Mouse (Mus musculus) neural tube, embryonic 11.5 days (tissue): ENCODE data around the gene Usp17la. TPM values are rescaled to one million over a fixed set of nuclear protein-coding genes. Genes with fewer than 3 reads are reported as not detected.

Experiments
- ATAC-seq: fragments of 200-750 bp; cut with Nextera tagmentation; 2 replicates; pipeline ENCODE4 v1.8.0; 2017; ENCODE audit warnings: moderate number of reproducible peaks, mild to moderate bottlenecking, moderate TSS enrichment, moderate library complexity; ENCODE audit not compliant: insufficient read depth, low FRiP score, low TSS enrichment
- DNase-seq: peaks from one replicate; pipeline ENCODE4 v3.0.0-alpha.2; 2015; ENCODE audit warnings: low spot score
- H3K27ac ChIP-seq: fragments of 300-500 bp; sonication (generic); 2 replicates; pipeline ENCODE4 v1.5.1; 2014; ENCODE audit warnings: low read depth, mild to moderate bottlenecking, low read length
- H3K27me3 ChIP-seq: fragments of 300-500 bp; sonication (generic); 2 replicates; pipeline ENCODE4 v1.6.1; 2014; ENCODE audit warnings: mild to moderate bottlenecking, low read length, mixed read lengths; ENCODE audit not compliant: control insufficient read depth, insufficient read depth
- H3K36me3 ChIP-seq: fragments of 300-500 bp; sonication (generic); 2 replicates; pipeline ENCODE4 v1.6.1; 2014; ENCODE audit warnings: mild to moderate bottlenecking, low read length, moderate library complexity, mixed read lengths; ENCODE audit not compliant: control insufficient read depth, insufficient read depth
- H3K4me1 ChIP-seq: fragments of 300-500 bp; sonication (generic); 2 replicates; pipeline ENCODE4 v1.6.1; 2014; ENCODE audit warnings: low read length, mixed read lengths; ENCODE audit not compliant: control insufficient read depth, insufficient read depth
- H3K4me2 ChIP-seq: fragments of 300-500 bp; sonication (generic); 2 replicates; pipeline ENCODE4 v1.6.1; 2014; ENCODE audit warnings: low read depth, mild to moderate bottlenecking, moderate library complexity
- H3K4me3 ChIP-seq: fragments of 300-500 bp; sonication (generic); 2 replicates; pipeline ENCODE4 v1.5.1; 2014; ENCODE audit warnings: low read depth, low read length
- H3K9ac ChIP-seq: fragments of 300-500 bp; sonication (generic); 2 replicates; pipeline ENCODE4 v1.6.1; 2014; ENCODE audit warnings: mild to moderate bottlenecking, low read length
- H3K9me3 ChIP-seq: fragments of 300-500 bp; sonication (generic); 2 replicates; pipeline ENCODE4 v1.6.1; 2016; ENCODE audit warnings: low read length; ENCODE audit not compliant: control insufficient read depth
- WGBS: fragments of 180-500 bp; shearing (Covaris S2); extraction: QIAGEN DNeasy Blood & Tissue Kit; methylation state at CpG from one replicate; pipeline ENCODE4 v1.1.7; 2014; 5-methylcytosine and 5-hydroxymethylcytosine counted together
- polyA plus RNA-seq: library from polyadenylated mRNA; unstranded; fragments of >200 nt; fragmentation: Nextera tagmentation; extraction: Ambion mirVana; gene quantifications from 2 replicates; pipeline ENCODE4 v1.2.1, GENCODE M21; 2014

Gene Usp17la
- polyA plus RNA-seq, 1 experiment from 2014 or later, result not detected

- Histone ChIP-seq H3K4me2 (no peak within 1 kb of the TSS), H3K36me3 (no peaks in the 10 kb centered on the region), H3K9me3 (no peaks in the 10 kb centered on the region), H3K27ac (no peak within 1 kb of the TSS), H3K4me1 (no peaks in the 10 kb centered on the region), H3K27me3 (no peaks in the 10 kb centered on the region), H3K9ac (no peak within 1 kb of the TSS), H3K4me3 (no peak within 1 kb of the TSS)
- no peak for DNase-seq
- WGBS, result 95% methylated on average over 2 of the region's 2 CpGs
- ATAC-seq, result no peak
These were observed 39.0 kb downstream of the Usp17la start, which contains the start of gene Olfr666 for GRCm38 (mm10) chr7:104895852-104896251. TSS of gene Olfr666 (minus strand) at chr7:104895952.

Other genes with a start within 250 kb of the Usp17la start
- gene Olfr656, start 243.1 kb upstream of the Usp17la start, polyA plus RNA-seq, result not detected in 2 replicates
- gene Olfr657, start 232.2 kb upstream of the Usp17la start, polyA plus RNA-seq, result not detected in 2 replicates
- 0.08 TPM in 1 of 2 replicates, not detected in the other for gene Olfr658, start 209.7 kb upstream of the Usp17la start, polyA plus RNA-seq
- gene Olfr659, start 190.3 kb upstream of the Usp17la start, polyA plus RNA-seq, result not detected in 2 replicates
- not detected in 2 replicates for gene Olfr661, start 170.5 kb upstream of the Usp17la start, polyA plus RNA-seq
- gene Usp17le, start 79.5 kb upstream of the Usp17la start, polyA plus RNA-seq, result not detected in 2 replicates
- gene Usp17lb, start 14.4 kb upstream of the Usp17la start, polyA plus RNA-seq, result not detected in 2 replicates
- gene Olfr665, start 21.0 kb downstream of the Usp17la start, polyA plus RNA-seq, result not detected in 2 replicates
- gene Olfr666, start 38.9 kb downstream of the Usp17la start, polyA plus RNA-seq, result not detected in 2 replicates
- gene Olfr667, start 64.5 kb downstream of the Usp17la start, polyA plus RNA-seq, result not detected in 2 replicates
- gene Olfr668, start 71.0 kb downstream of the Usp17la start, polyA plus RNA-seq, result not detected in 2 replicates
- not detected in 2 replicates for gene Olfr669, start 77.2 kb downstream of the Usp17la start, polyA plus RNA-seq
- not detected in 2 replicates for gene Olfr670, start 105.6 kb downstream of the Usp17la start, polyA plus RNA-seq
- gene Olfr671, start 122.1 kb downstream of the Usp17la start, polyA plus RNA-seq, result not detected in 2 replicates
- gene Olfr672, start 145.0 kb downstream of the Usp17la start, polyA plus RNA-seq, result not detected in 2 replicates
- not detected in 2 replicates for gene Olfr675, start 171.5 kb downstream of the Usp17la start, polyA plus RNA-seq
- not detected in 2 replicates for gene Olfr676, start 175.7 kb downstream of the Usp17la start, polyA plus RNA-seq
- gene Olfr677, start 194.4 kb downstream of the Usp17la start, polyA plus RNA-seq, result not detected in 2 replicates
- not detected in 2 replicates for gene Olfr678, start 207.5 kb downstream of the Usp17la start, polyA plus RNA-seq
- gene Olfr679, start 224.2 kb downstream of the Usp17la start, polyA plus RNA-seq, result not detected in 2 replicates
- gene Olfr680-ps1, start 235.8 kb downstream of the Usp17la start, polyA plus RNA-seq, result not detected in 2 replicates